Mouse (Mus musculus) heart, embryonic 15.5 days (tissue): Measurements from ENCODE around the gene Tomm40l. TPM values are rescaled to one million over a fixed set of nuclear protein-coding genes. Genes with fewer than 3 reads are reported as not detected.
A peak's percentile ranks its signal among the peaks of the same experiment; 100 is the strongest.
"Not testable (repeated sequence)": the region's sequence is repeated elsewhere in the genome, so short reads cannot be mapped to it uniquely, and the experiment has no call there.

Source experiments
- ATAC-seq: fragments of 200-750 bp; cut with Nextera tagmentation; replicated peaks from 2 replicates; pipeline ENCODE4 v1.8.0; 2017; ENCODE audit warnings: low read depth, moderate TSS enrichment; ENCODE audit not compliant: insufficient number of reproducible peaks, insufficient read depth, low FRiP score
- H3K27ac ChIP-seq: fragments of 300-500 bp; sonication (generic); 2 replicates; pipeline ENCODE4 v1.5.1; 2015; ENCODE audit warnings: mild to moderate bottlenecking, inconsistent platforms
- H3K27me3 ChIP-seq: fragments of 300-500 bp; sonication (generic); 2 replicates; pipeline ENCODE4 v1.6.1; 2015; ENCODE audit warnings: inconsistent platforms
- H3K36me3 ChIP-seq: fragments of 300-500 bp; sonication (generic); 2 replicates; pipeline ENCODE4 v1.6.1; 2015; ENCODE audit warnings: mild to moderate bottlenecking, inconsistent platforms
- H3K4me1 ChIP-seq: fragments of 300-500 bp; sonication (generic); replicated peaks from 2 replicates; pipeline ENCODE4 v1.6.1; 2015; ENCODE audit warnings: inconsistent platforms
- H3K4me2 ChIP-seq: fragments of 300-500 bp; sonication (generic); 2 replicates; pipeline ENCODE4 v1.6.1; 2015; ENCODE audit warnings: inconsistent platforms, mild to moderate bottlenecking, moderate library complexity
- H3K4me3 ChIP-seq: fragments of 300-500 bp; sonication (generic); 2 replicates; pipeline ENCODE4 v1.5.1; 2015; ENCODE audit warnings: mild to moderate bottlenecking, inconsistent platforms
- H3K9ac ChIP-seq: fragments of 300-500 bp; sonication (generic); 2 replicates; pipeline ENCODE4 v1.6.1; 2015; ENCODE audit warnings: mild to moderate bottlenecking, inconsistent platforms
- H3K9me3 ChIP-seq: fragments of 300-500 bp; sonication (generic); replicated peaks from 2 replicates; pipeline ENCODE4 v1.6.1; 2016; ENCODE audit warnings: inconsistent platforms
- WGBS: fragments of 180-500 bp; shearing (Covaris S2); methylation state at CpG from one replicate; pipeline ENCODE4 v1.1.7; 2015; ENCODE audit warnings: mixed read lengths; 5-methylcytosine and 5-hydroxymethylcytosine counted together
- polyA plus RNA-seq: library from polyadenylated mRNA; unstranded; fragments of >200 nt; fragmentation: Nextera tagmentation; extraction: Ambion mirVana; gene quantifications from 2 replicates; pipeline ENCODE4 v1.2.1, GENCODE M21; 2015

The Tomm40l gene
- polyA plus RNA-seq, 1 experiment from 2014 or later: 55.6 TPM

GRCm38 (mm10) chr1:171248386-171249226 lies 26.3 kb upstream of the Tomm40l start:
- Histone ChIP-seq H3K4me1 (peaks cover 58% of the 10 kb centered on the region), H3K27me3 (peaks cover 3% of the 10 kb centered on the region; the same call in 1 of the 2 replicates), H3K9me3 (no peaks in the 10 kb centered on the region), H3K27ac (peak overlapping the region; percentile 93), H3K36me3 (peaks cover 11% of the 10 kb centered on the region), H3K4me2 (peak overlapping the region; percentile 83; the same call in 1 of the 2 replicates), H3K9ac (no peak overlapping the region), H3K4me3 (no peak overlapping the region)
- WGBS: 47% methylated on average over 3 of the region's 3 CpGs
- ATAC-seq: no peak

GRCm38 (mm10) chr1:171247916-171248315 lies 25.6 kb upstream of the Tomm40l start:
- Histone ChIP-seq H3K27me3 (peaks cover 3% of the 10 kb centered on the region; the same call in 1 of the 2 replicates), H3K36me3 (peaks cover 18% of the 10 kb centered on the region), H3K9me3 (no peaks in the 10 kb centered on the region), H3K4me1 (peaks cover 58% of the 10 kb centered on the region), H3K4me2 (peak overlapping the region; percentile 83), H3K27ac (peak overlapping the region; percentile 93), H3K9ac (no peak overlapping the region), H3K4me3 (peak overlapping the region; percentile 70; the same call in 1 of the 2 replicates)
- ATAC-seq: no peak
- whole genome bisulfite sequencing: 27% methylated on average over 4 of the region's 4 CpGs

GRCm38 (mm10) chr1:171247453-171247841 lies 25.1 kb upstream of the Tomm40l start:
- peak overlapping the region; percentile 83 for H3K4me2 ChIP-seq
- peaks cover 55% of the 10 kb centered on the region for H3K4me1 ChIP-seq
- peak overlapping the region; percentile 70 for H3K4me3 ChIP-seq
- H3K9me3 ChIP-seq: no peaks in the 10 kb centered on the region
- H3K9ac ChIP-seq: peak overlapping the region; percentile 52; the same call in 1 of the 2 replicates
- H3K27ac ChIP-seq: peak overlapping the region; percentile 93
- peaks cover 3% of the 10 kb centered on the region; the same call in 1 of the 2 replicates for H3K27me3 ChIP-seq
- peaks cover 23% of the 10 kb centered on the region for H3K36me3 ChIP-seq
- ATAC-seq: no peak
- 8% methylated on average over 13 of the region's 13 CpGs for WGBS

GRCm38 (mm10) chr1:171246709-171247452 lies 24.6 kb upstream of the Tomm40l start:
- H3K4me3 ChIP-seq: peak overlapping the region; percentile 70
- peak; percentile 89 for ATAC-seq
- no peaks in the 10 kb centered on the region for H3K9me3 ChIP-seq
- peaks cover 49% of the 10 kb centered on the region for H3K4me1 ChIP-seq
- H3K27ac ChIP-seq: peak overlapping the region; percentile 93
- H3K4me2 ChIP-seq: peak overlapping the region; percentile 83
- peak overlapping the region; percentile 83 for H3K9ac ChIP-seq
- under 1% methylated on average over 41 of the region's 41 CpGs for WGBS
- peaks cover 3% of the 10 kb centered on the region; the same call in 1 of the 2 replicates for H3K27me3 ChIP-seq
- H3K36me3 ChIP-seq: peaks cover 28% of the 10 kb centered on the region

- Histone ChIP-seq H3K4me3 (no peak overlapping the region), H3K9ac (no peak overlapping the region), H3K36me3 (peaks cover 43% of the 10 kb centered on the region), H3K4me2 (peak overlapping the region; percentile 72; the same call in 1 of the 2 replicates), H3K27ac (peak overlapping the region; percentile 5; the same call in 1 of the 2 replicates), H3K9me3 (no peaks in the 10 kb centered on the region), H3K27me3 (no peaks in the 10 kb centered on the region), H3K4me1 (peaks cover 39% of the 10 kb centered on the region)
- no peak for ATAC-seq
- 80% methylated on average over 8 of the region's 8 CpGs for WGBS
These were observed 23.0 kb upstream of the Tomm40l start for GRCm38 (mm10) chr1:171245353-171245752.

GRCm38 (mm10) chr1:171241952-171242351 lies 19.6 kb upstream of the Tomm40l start:
- WGBS: 87% methylated on average over 12 of the region's 12 CpGs

GRCm38 (mm10) chr1:171240911-171241310 lies 18.6 kb upstream of the Tomm40l start:
- H3K36me3 ChIP-seq: peaks cover 85% of the 10 kb centered on the region
- 88% methylated on average over 10 of the region's 10 CpGs for WGBS

More at GRCm38 (mm10) chr1:171241952-171242351, 19.6 kb upstream of the Tomm40l start:
- not testable (repeated sequence) for H3K27me3 ChIP-seq, H3K27ac ChIP-seq, ATAC-seq, H3K9me3 ChIP-seq, H3K4me2 ChIP-seq, H3K9ac ChIP-seq, H3K4me3 ChIP-seq
- Histone ChIP-seq H3K4me1 (peaks cover 20% of the 10 kb centered on the region), H3K36me3 (peaks cover 77% of the 10 kb centered on the region)

GRCm38 (mm10) chr1:171239992-171240744 lies 17.9 kb upstream of the Tomm40l start:
- WGBS: 66% methylated on average over 15 of the region's 15 CpGs
- Histone ChIP-seq H3K27ac (no peak overlapping the region), H3K9me3 (no peaks in the 10 kb centered on the region), H3K4me1 (peaks cover 10% of the 10 kb centered on the region; the same call in 1 of the 2 replicates), H3K4me2 (no peak overlapping the region), H3K4me3 (no peak overlapping the region), H3K9ac (no peak overlapping the region), H3K27me3 (no peaks in the 10 kb centered on the region), H3K36me3 (peaks cover 87% of the 10 kb centered on the region)
- ATAC-seq: no peak; the same call in 1 of the 2 replicates

More at GRCm38 (mm10) chr1:171240911-171241310, 18.6 kb upstream of the Tomm40l start:
- H3K4me2 ChIP-seq: no peak overlapping the region
- no peak overlapping the region for H3K4me3 ChIP-seq
- H3K9me3 ChIP-seq: no peaks in the 10 kb centered on the region
- H3K27ac ChIP-seq: no peak overlapping the region
- H3K4me1 ChIP-seq: peaks cover 17% of the 10 kb centered on the region
- H3K9ac ChIP-seq: no peak overlapping the region
- no peaks in the 10 kb centered on the region for H3K27me3 ChIP-seq
- no peak for ATAC-seq

- WGBS: 71% methylated on average over 14 of the region's 14 CpGs
These were observed 16.1 kb upstream of the Tomm40l start for GRCm38 (mm10) chr1:171238463-171238862.

GRCm38 (mm10) chr1:171237438-171237837 lies 15.1 kb upstream of the Tomm40l start:
- WGBS: 79% methylated on average over 6 of the region's 6 CpGs
- H3K27ac ChIP-seq: no peak overlapping the region
- peaks cover 16% of the 10 kb centered on the region; the same call in 1 of the 2 replicates for H3K4me1 ChIP-seq
- no peak overlapping the region for H3K9ac ChIP-seq
- no peak overlapping the region for H3K4me2 ChIP-seq
- H3K4me3 ChIP-seq: no peak overlapping the region
- H3K9me3 ChIP-seq: no peaks in the 10 kb centered on the region
- ATAC-seq: no peak
- no peaks in the 10 kb centered on the region for H3K27me3 ChIP-seq
- peaks cover 83% of the 10 kb centered on the region for H3K36me3 ChIP-seq

More at GRCm38 (mm10) chr1:171238463-171238862, 16.1 kb upstream of the Tomm40l start:
- Histone ChIP-seq H3K27me3 (no peaks in the 10 kb centered on the region), H3K4me3 (no peak overlapping the region), H3K9me3 (no peaks in the 10 kb centered on the region), H3K4me1 (peaks cover 15% of the 10 kb centered on the region; the same call in 1 of the 2 replicates), H3K36me3 (peaks cover 93% of the 10 kb centered on the region), H3K27ac (no peak overlapping the region), H3K4me2 (no peak overlapping the region), H3K9ac (no peak overlapping the region)
- ATAC-seq: 0 out of 2 replicates have a peak, but pooled peaks have one; percentile 24
